Mouse (Mus musculus): Measurements from ENCODE around the gene Ormdl3.

The Ormdl3 gene

DNA sequence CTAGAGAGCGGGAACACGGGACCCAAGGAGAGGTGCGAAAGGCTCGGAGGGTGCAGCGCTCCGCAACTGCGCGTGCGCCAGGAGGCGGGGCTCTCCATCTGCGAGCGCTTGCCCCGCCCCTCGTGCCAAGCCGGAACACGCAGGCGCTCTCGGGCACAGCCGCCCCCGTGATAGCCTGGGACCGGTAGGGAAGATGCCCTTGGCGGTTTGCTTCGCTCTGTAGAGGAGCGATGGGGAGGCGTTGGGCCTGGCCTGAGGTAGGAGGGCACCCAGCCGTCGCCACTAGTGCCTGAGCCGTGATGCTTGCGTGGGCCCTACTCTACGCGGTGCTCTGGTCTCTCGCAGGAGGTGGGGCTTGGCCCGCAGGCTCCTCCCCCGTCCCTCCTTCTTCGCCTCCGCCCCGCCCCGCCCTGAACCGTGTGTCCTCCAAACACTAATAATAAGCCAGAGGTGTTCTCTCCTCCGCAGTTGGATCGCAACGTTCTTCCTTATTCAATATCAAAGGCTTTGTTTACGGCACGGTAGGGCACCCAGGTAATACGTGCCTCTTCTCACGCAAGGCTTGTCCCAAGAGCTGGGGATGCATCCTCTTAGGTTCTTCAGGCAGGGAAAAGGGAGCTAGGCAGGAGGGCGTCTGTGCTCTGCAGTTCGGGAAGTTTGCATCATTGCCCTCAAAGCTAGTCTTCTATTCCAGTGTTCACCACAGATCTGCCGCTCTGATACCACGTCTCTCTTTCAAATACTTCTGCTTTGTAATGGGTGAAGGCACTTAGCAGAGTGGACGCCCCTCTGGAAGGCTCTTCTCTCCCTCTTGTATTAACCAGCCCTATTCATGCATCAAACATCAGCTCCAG lies 36.0 kb downstream of the Ormdl3 start, which contains the start of gene Zpbp2:
Gene Zpbp2, plus strand, starts transcription at position 123 of the 854 bp plus-strand sequence.
- DNase-seq (ENCODE audit: low read depth, low spot score): peak; percentile 79

DNA sequence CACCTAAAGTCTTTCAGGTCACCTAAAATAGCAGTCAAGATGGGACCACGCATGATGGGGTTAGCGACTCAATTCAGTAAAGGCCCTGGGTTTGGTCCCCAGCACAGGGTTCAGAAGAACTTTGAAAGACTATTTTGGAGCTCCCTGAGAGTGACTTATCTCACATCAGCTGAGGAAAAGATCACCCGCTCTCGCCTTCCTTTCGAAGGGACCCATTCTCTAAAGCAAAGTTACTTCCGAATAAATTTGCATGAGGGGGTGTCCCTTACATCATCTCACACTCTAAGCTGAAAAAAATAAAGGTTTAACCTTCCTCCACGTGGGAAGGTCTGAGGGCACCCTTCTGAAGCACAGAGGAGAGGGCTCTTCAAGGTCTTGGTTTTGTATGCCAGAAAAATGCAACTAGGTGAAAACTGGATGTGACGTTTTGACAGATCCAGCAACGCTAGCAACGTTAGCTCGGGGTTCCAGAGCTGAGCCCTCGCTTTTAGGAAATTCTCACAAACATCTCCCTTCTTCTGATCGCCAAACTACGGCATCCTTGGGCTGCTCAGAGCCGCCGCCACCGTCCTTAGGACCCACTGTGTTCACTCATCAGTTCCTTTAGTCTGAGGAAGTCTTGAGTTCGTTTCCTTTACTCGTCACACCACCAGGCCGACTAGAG lies 36.7 kb downstream of the Ormdl3 start:
- no peak for DNase-seq (ENCODE audit: low read depth, low spot score)

GRCm38 (mm10) chr11:98549363-98549762 lies 37.8 kb downstream of the Ormdl3 start:
- DNase-seq (ENCODE audit: low read depth, low spot score): no peak

- DNase-seq (ENCODE audit: low read depth, low spot score): no peak
Measured at GRCm38 (mm10) chr11:98547308-98547693, 39.9 kb downstream of the Ormdl3 start.

DNA sequence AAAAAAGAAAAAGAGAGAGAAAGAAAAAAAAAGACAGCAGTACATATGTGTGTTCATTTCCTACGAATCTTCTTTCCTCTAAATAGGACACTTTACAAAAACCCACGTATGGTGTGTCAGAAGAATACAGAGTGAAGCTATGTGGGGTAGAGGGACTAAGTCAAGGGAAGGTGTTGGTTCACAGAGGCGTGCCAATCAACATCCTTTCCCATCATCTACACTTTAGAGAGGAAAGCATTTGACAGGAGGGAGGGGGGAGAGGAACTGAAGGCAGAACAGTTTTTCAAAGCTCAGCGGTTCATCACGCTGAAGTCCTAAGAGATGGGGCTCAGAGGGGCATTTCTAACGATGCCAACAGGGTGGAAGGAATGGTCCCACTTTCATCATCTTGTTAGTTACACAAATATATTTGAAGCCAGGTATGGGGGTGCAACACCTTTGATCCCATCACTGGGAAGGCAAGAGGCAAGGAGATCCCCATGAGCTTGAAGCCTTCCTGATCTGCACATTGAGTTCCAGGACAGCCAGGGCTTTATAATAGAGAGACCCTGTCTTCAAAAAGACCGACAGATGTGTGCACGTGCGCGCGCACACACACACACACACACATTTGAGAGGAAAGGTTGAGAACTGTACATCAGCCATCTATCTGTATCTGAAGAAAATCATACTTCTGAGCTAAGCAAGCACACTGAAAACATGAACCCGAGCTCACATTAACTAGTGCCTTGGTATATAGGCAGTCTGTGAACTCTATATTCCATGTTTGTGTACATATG lies 40.5 kb downstream of the Ormdl3 start:
- no peak for DNase-seq (ENCODE audit: low read depth, low spot score)

DNA sequence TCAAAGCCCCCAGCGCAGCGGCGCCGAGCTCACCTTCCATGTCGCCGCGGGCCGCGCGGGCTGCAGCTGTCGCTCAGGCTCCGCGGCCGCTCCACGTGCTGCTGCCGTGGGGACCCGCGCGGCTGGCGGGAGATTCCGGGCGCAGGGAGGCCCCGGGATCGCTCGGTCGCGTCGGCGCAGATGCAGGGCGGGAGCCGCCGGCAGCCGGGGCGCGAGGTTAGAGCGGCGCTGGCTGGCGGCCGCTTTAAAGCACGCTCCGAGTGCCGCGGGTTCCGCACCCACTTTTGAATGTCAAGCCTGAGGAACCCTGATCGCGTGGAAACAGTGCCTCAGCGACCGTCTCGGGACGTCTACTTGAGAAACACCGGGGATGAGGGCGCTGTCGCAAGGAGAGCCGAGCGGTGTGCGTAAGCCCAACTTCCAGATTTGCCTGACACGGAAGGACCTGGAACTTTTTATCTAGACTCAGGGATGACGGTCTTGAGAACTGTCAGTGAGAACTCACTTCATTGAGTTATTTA lies 41.4 kb downstream of the Ormdl3 start, which contains the start of gene Ikzf3:
Gene Ikzf3, minus strand, starts transcription at position 321 of the 521 bp plus-strand sequence.
- no peak for DNase-seq (ENCODE audit: low read depth, low spot score)

- DNase-seq (ENCODE audit: low read depth, low spot score): no peak
Measured at GRCm38 (mm10) chr11:98544890-98545677, 42.1 kb downstream of the Ormdl3 start.

DNA sequence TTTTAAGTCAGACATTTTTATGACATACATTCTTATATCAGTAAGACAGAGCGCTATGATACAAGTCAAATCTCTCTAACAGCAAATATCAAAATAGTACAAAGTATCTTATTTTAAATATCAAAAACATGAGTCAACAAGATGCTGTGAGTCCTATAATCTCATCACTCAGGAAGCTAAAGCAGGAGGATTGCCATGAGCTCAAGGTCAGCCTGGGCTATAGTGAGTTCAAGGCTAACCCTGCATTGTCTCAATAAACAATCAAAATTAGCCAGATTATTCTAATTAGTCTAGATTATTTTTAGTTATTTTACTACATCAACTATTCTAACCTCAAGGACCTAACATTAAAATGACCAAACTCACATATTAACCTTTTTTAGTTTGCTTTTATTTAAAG lies 43.8 kb downstream of the Ormdl3 start:
- no peak for DNase-seq (ENCODE audit: low read depth, low spot score)

DNA sequence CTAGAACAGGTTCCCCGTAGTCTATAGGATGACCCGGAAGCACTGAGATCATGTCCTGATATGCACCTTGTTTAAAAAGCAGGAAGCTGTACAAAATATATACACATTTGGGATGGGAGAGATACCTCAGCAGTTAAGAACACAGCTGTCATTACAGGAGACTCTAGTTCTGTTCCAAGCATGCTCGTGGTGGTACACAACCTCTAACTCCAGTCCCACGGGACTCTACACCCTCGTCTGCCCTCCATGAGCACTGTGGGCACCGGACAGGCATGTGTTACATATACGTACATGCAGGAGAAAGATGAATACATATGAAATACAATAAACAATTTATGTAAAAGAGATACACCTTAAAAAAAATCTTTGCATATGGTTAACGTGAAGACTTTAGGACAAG lies 44.6 kb downstream of the Ormdl3 start:
- no peak for DNase-seq (ENCODE audit: low read depth, low spot score)

DNA sequence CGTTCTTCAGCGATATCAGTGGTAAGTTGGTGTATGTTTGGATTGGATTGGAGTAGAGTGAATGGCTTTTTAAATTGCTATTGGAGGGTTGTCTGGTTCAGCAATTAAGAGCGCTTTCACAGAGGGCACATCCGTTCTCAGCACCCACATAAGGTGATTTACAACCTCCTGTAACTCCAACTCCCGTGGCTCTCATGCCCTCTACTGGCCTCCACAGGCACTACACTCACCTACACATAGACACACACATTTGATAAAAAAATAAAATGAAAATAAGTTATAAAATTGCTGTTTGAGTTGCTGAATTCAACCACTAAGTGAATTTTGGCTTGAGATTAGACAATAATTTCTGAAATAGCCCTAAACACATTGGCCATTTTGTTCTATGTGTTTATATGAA lies 46.8 kb downstream of the Ormdl3 start:
- DNase-seq (ENCODE audit: low read depth, low spot score): no peak

GRCm38 (mm10) chr11:98537480-98538034 lies 49.6 kb downstream of the Ormdl3 start:
- DNase-seq (ENCODE audit: low read depth, low spot score): no peak
